In the genomic region with DNA sequence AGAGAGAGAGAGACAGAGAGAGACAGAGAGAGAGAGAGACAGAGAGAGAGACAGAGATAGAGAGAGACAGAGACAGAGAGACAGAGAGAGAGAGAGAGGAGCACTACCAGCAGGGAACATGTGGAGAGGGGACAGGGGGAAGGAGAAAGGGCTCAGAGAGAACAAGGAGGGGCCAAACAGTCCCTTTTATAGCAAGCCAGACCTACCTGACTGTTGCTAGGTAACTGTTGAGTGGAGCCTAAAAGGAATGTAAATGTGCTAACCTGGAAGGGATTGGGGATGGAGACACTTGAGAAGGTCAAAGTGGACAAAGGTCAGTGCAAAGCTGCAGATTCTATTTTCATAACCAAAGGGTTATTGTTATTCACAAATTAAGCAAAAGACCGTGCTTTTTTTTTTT, we compare ENCODE assay signal across 18 mouse cellular contexts. TPM values are rescaled to one million over a fixed set of nuclear protein-coding genes. Genes with fewer than 3 reads are reported as not detected.
DNase-seq lines count a peak whose midpoint lies in the region; ATAC-seq and TF ChIP-seq lines count a peak whose summit lies in the region.
"Had no signal": no experiment of that assay in that cellular context is flagged by ENCODE, and none has a peak within 500 bp of the region (broad histone marks: within the 10 kb centered on the region; RNA-seq: fewer than 3 reads in every experiment).

No protein-coding gene starts in this region.

- no peak for TF ChIP-seq CTCF in lung, postnatal 0 days (IDR thresholded peaks at IDR 0.05)
- no peak for TF ChIP-seq CTCF in hindbrain, postnatal 0 days (IDR thresholded peaks at IDR 0.05; ENCODE audit: low read depth)

- DNase-seq in heart, adult 18-20 months: no peak
- peak; percentile 26 for DNase-seq in lung, postnatal 0 days (ENCODE audit: low spot score)
- DNase-seq in lung, postnatal 36 days: no peak
- DNase-seq in MN1 (ENCODE audit: low spot score): peak; percentile 2
- no peak for DNase-seq in hindbrain, postnatal 0 days (ENCODE audit: low spot score)
- no peak for DNase-seq in B cell, adult 2 months

- H3K9me3 ChIP-seq in heart, embryonic 15.5 days (replicated peaks): no peaks in the 10 kb centered on the region
- H3K9me3 ChIP-seq in lung, postnatal 0 days (ENCODE audit: low read length): no peaks in the 10 kb centered on the region
- no peaks in the 10 kb centered on the region for H3K9me3 ChIP-seq in hindbrain, postnatal 0 days (ENCODE audit: low read length)
- H3K9me3 ChIP-seq: forebrain, embryonic 13.5 days; G1E; hindbrain, embryonic 15.5 days; limb, embryonic 12.5 days; midbrain, embryonic 12.5 days had no signal

- H3K27ac ChIP-seq in heart, embryonic 15.5 days: no peak overlapping the region
- no peak overlapping the region for H3K27ac ChIP-seq in lung, postnatal 0 days (ENCODE audit: low read length)
- no peak overlapping the region for H3K27ac ChIP-seq in hindbrain, postnatal 0 days
- H3K27ac ChIP-seq: forebrain, embryonic 13.5 days; hindbrain, embryonic 15.5 days; midbrain, embryonic 12.5 days had no signal

- peak overlapping the region; percentile 67 for H3K4me2 ChIP-seq in heart, embryonic 15.5 days
- H3K4me2 ChIP-seq in lung, postnatal 0 days (replicated peaks; ENCODE audit: low read depth, low read length): 0 out of 2 replicates have a peak overlapping the region, but pooled peaks have one; percentile 75
- peak overlapping the region; percentile 51 for H3K4me2 ChIP-seq in myocyte (ENCODE audit: low read depth)
- no peak overlapping the region for H3K4me2 ChIP-seq in hindbrain, postnatal 0 days (ENCODE audit: low read depth, low read length)

- ATAC-seq in heart, embryonic 15.5 days (replicated peaks; ENCODE audit: insufficient number of reproducible peaks, insufficient read depth, low FRiP score, low read depth): no peak
- ATAC-seq in lung, postnatal 0 days: peak; percentile 63
- no peak for ATAC-seq in hindbrain, postnatal 0 days

- WGBS in heart, embryonic 15.5 days: 82% methylated on average over 1 of the region's 1 CpGs
- 29% methylated on average over 1 of the region's 1 CpGs for WGBS in lung, postnatal 0 days
- 56% methylated on average over 1 of the region's 1 CpGs for WGBS in hindbrain, postnatal 0 days

- H3K4me1 ChIP-seq in heart, embryonic 15.5 days (replicated peaks): 0 out of 2 replicates have a peak, but pooled peaks cover 3% of the 10 kb centered on the region
- H3K4me1 ChIP-seq in lung, postnatal 0 days (ENCODE audit: insufficient read depth, low read depth, low read length): no peaks in the 10 kb centered on the region
- no peaks in the 10 kb centered on the region for H3K4me1 ChIP-seq in hindbrain, postnatal 0 days (ENCODE audit: insufficient read depth, low read length)
- H3K4me1 ChIP-seq: hindbrain, embryonic 15.5 days; limb, embryonic 12.5 days; midbrain, embryonic 12.5 days had no signal

- no peak overlapping the region for H3ac ChIP-seq in myocyte (ENCODE audit: control insufficient read depth, insufficient read length)

- TF ChIP-seq POLR2A in myocyte (IDR thresholded peaks at IDR 0.05; ENCODE audit: insufficient read length, low read depth): no peak

- no peak overlapping the region for H3K4me3 ChIP-seq in heart, embryonic 15.5 days
- H3K4me3 ChIP-seq in lung, postnatal 0 days (ENCODE audit: low read depth, low read length): no peak overlapping the region
- no peak overlapping the region for H3K4me3 ChIP-seq in myocyte
- H3K4me3 ChIP-seq in hindbrain, postnatal 0 days (ENCODE audit: low read length): no peak overlapping the region

- H3K9ac ChIP-seq in heart, embryonic 15.5 days: no peak overlapping the region
- H3K9ac ChIP-seq in lung, postnatal 0 days (replicated peaks; ENCODE audit: low read depth): no peak overlapping the region
- no peak overlapping the region for H3K9ac ChIP-seq in hindbrain, postnatal 0 days (replicated peaks; ENCODE audit: low read length)
- H3K9ac ChIP-seq: forebrain, embryonic 13.5 days; hindbrain, embryonic 15.5 days; midbrain, embryonic 12.5 days had no signal

- no peaks in the 10 kb centered on the region for H3K79me2 ChIP-seq in myocyte (ENCODE audit: control insufficient read depth, insufficient read depth)

- TF ChIP-seq EP300 in lung, postnatal 0 days (IDR thresholded peaks at IDR 0.05): no peak

- H3K27me3 ChIP-seq in heart, embryonic 15.5 days: no peaks in the 10 kb centered on the region
- H3K27me3 ChIP-seq in lung, postnatal 0 days (replicated peaks; ENCODE audit: insufficient read depth, low read length): no peaks in the 10 kb centered on the region
- no peaks in the 10 kb centered on the region for H3K27me3 ChIP-seq in myocyte (ENCODE audit: control insufficient read depth, insufficient read depth, insufficient read length)
- H3K27me3 ChIP-seq in hindbrain, postnatal 0 days (ENCODE audit: insufficient read depth, low read length): no peaks in the 10 kb centered on the region
- H3K27me3 ChIP-seq: forebrain, embryonic 13.5 days; hindbrain, embryonic 15.5 days; limb, embryonic 12.5 days; midbrain, embryonic 12.5 days had no signal

- H3K36me3 ChIP-seq in heart, embryonic 15.5 days: no peaks in the 10 kb centered on the region
- H3K36me3 ChIP-seq in lung, postnatal 0 days (ENCODE audit: insufficient read depth, low read length): no peaks in the 10 kb centered on the region
- no peaks in the 10 kb centered on the region for H3K36me3 ChIP-seq in myocyte (ENCODE audit: control insufficient read depth, insufficient read depth)
- no peaks in the 10 kb centered on the region for H3K36me3 ChIP-seq in hindbrain, postnatal 0 days (ENCODE audit: insufficient read depth, low read length)
- H3K36me3 ChIP-seq: G1E; hindbrain, embryonic 15.5 days; limb, embryonic 12.5 days; midbrain, embryonic 12.5 days had no signal

TF ChIP-seq in myocyte, 11 proteins besides CTCF, POLR2A, EP300 and RAD21:
- no peak for TF ChIP-seq CEBPB (IDR thresholded peaks at IDR 0.05; ENCODE audit: insufficient read depth, poor library complexity, severe bottlenecking)
TF ChIP-seq in myocyte: peak in this region for 0.

RNA-seq across cellular contexts. Expression of a gene that starts 0.6 kb away (rescaled TPM):
- 2.7 and 3.0 TPM in 2 replicates for polyA plus RNA-seq in heart, embryonic 15.5 days (2015; fragmentation: Nextera tagmentation; extraction: Ambion mirVana)
- 1 to 10 TPM; 3.9 to 4.7 TPM for total RNA-seq in heart, adult 18-20 months (2021)
- polyA plus RNA-seq in lung, postnatal 0 days (2015; fragmentation: Nextera tagmentation; extraction: Ambion mirVana): 6.5 and 7.3 TPM in 2 replicates
- 0.02 TPM for polyA plus RNA-seq in myocyte (2012; fragmentation: generic; extraction: Trizol)
- 1.3 and 1.9 TPM in 2 replicates for total RNA-seq in hindbrain, postnatal 0 days (2014; rRNA removed)
- 1.1 and 1.6 TPM in 2 replicates for polyA plus RNA-seq in hindbrain, postnatal 0 days (2015; fragmentation: Nextera tagmentation; extraction: Ambion mirVana)

RNA-seq across cellular contexts. Expression of a gene that starts 25.0 kb away (rescaled TPM):
- 1.7 and 1.9 TPM in 2 replicates for polyA plus RNA-seq in heart, embryonic 15.5 days (2015; fragmentation: Nextera tagmentation; extraction: Ambion mirVana)
- under 1 TPM; 0.30 to 0.67 TPM for total RNA-seq in heart, adult 18-20 months (2021)
- polyA plus RNA-seq in lung, postnatal 0 days (2015; fragmentation: Nextera tagmentation; extraction: Ambion mirVana): 0.61 and 1.1 TPM in 2 replicates
- polyA plus RNA-seq in myocyte (2012; fragmentation: generic; extraction: Trizol): not detected
- 0.29 and 0.37 TPM in 2 replicates for total RNA-seq in hindbrain, postnatal 0 days (2014; rRNA removed)
- 0.68 and 0.91 TPM in 2 replicates for polyA plus RNA-seq in hindbrain, postnatal 0 days (2015; fragmentation: Nextera tagmentation; extraction: Ambion mirVana)
- polyA plus RNA-seq: G1E had no signal

RNA-seq across cellular contexts. Expression of a gene that starts 44.3 kb away (rescaled TPM):
- 0.48 and 0.72 TPM in 2 replicates for polyA plus RNA-seq in heart, embryonic 15.5 days (2015; fragmentation: Nextera tagmentation; extraction: Ambion mirVana)
- total RNA-seq in heart, adult 18-20 months (2021): 1 to 10 TPM; 2.3 to 2.7 TPM
- polyA plus RNA-seq in lung, postnatal 0 days (2015; fragmentation: Nextera tagmentation; extraction: Ambion mirVana): 1.1 and 1.6 TPM in 2 replicates
- polyA plus RNA-seq in myocyte (2012; fragmentation: generic; extraction: Trizol): not detected
- total RNA-seq in hindbrain, postnatal 0 days (2014; rRNA removed): 0.16 TPM in 1 of 2 replicates, not detected in the other
- polyA plus RNA-seq in hindbrain, postnatal 0 days (2015; fragmentation: Nextera tagmentation; extraction: Ambion mirVana): 0.25 and 0.47 TPM in 2 replicates
- polyA plus RNA-seq: G1E had no signal

RNA-seq across cellular contexts. Expression of a gene that starts 47.8 kb away (rescaled TPM):
- not detected in 2 replicates for polyA plus RNA-seq in heart, embryonic 15.5 days (2015; fragmentation: Nextera tagmentation; extraction: Ambion mirVana)
- not detected for total RNA-seq in heart, adult 18-20 months (2021)
- not detected in 2 replicates for polyA plus RNA-seq in lung, postnatal 0 days (2015; fragmentation: Nextera tagmentation; extraction: Ambion mirVana)
- polyA plus RNA-seq in myocyte (2012; fragmentation: generic; extraction: Trizol): not detected
- total RNA-seq in hindbrain, postnatal 0 days (2014; rRNA removed): not detected in 2 replicates
- polyA plus RNA-seq in hindbrain, postnatal 0 days (2015; fragmentation: Nextera tagmentation; extraction: Ambion mirVana): not detected in 2 replicates
- total RNA-seq: gastrocnemius, adult 18-20 months; layer of hippocampus, postnatal 25 days had no signal
- polyA plus RNA-seq: cerebellum, adult 2 months; cortical plate, adult 2 months; forebrain, embryonic 13.5 days; G1E; heart, embryonic 16.5 days; hindbrain, embryonic 15.5 days; limb, embryonic 12.5 days; midbrain, embryonic 12.5 days had no signal

Comparison
In these comparisons a context has a peak if more than half of its experiments do, and no peak if none do; other contexts are left out.
1. DNase-seq: peak in lung, postnatal 0 days (single experiment) and MN1 (single experiment); none in heart, adult 18-20 months (0 of 2), lung, postnatal 36 days (single experiment), hindbrain, postnatal 0 days (single experiment) and B cell, adult 2 months (0 of 2).